Mouse (Mus musculus): ENCODE measurements around the gene Gp1bb. TPM values are rescaled to one million over a fixed set of nuclear protein-coding genes. Genes with fewer than 3 reads are reported as not detected.

Gene Gp1bb
- polyA plus RNA-seq, 2 experiments, result 15.0 to 23.6 TPM

DNA sequence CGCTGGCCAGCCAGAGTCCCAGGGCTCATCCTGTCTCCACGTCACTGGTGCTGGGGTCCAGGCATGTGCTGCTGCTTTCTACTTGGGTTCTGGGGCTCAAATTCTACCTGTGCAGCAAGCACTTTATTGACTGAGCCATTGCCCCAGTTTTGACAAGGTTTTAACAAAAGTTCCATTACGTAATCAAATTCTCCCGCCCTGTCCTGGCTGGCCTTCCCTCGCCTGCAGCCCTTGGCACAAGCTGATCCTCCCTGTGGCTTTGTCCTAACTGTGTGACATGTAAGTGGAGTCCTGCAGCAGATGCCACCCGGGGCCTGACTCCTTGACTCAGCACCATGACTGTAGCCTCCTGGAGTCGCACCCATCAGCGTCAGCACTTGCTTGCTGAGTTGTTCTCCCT is 48.0 kb downstream of the Gp1bb start:
- no peaks in the 10 kb centered on the region for H3K4me1 ChIP-seq (replicated peaks; ENCODE audit: control insufficient read depth in 2 of 2, insufficient read depth in 2 of 2, low read length in 1 of 2)
- H3K9me3 ChIP-seq (ENCODE audit: control insufficient read depth, low read length), result no peaks in the 10 kb centered on the region
- no peak overlapping the region for H3K9ac ChIP-seq (replicated peaks)
- ATAC-seq (ENCODE audit: insufficient read depth), result no peak
- no peak for DNase-seq (ENCODE audit: low read depth in 3 of 3, low spot score in 3 of 3)
- peaks cover 2% of the 10 kb centered on the region; the same call in 1 of the 2 replicates for H3K27me3 ChIP-seq (ENCODE audit: control insufficient read depth, insufficient read depth, low read length)
- TF ChIP-seq CTCF (IDR thresholded peaks at IDR 0.05; ENCODE audit: low read depth), result no peak
- no peak for TF ChIP-seq EP300 (IDR thresholded peaks at IDR 0.05; ENCODE audit: low read depth)
- no peaks in the 10 kb centered on the region for H3K36me3 ChIP-seq (replicated peaks; ENCODE audit: control insufficient read depth, insufficient read depth, low read depth)
- no peak overlapping the region for H3K27ac ChIP-seq
- no peak overlapping the region for H3K4me3 ChIP-seq (ENCODE audit: insufficient read depth in 1 of 2, low read depth in 2 of 2, low read length in 2 of 2)
- WGBS (ENCODE audit: insufficient replicate concordance), result 54% methylated on average over 8 of the region's 8 CpGs
- no peak overlapping the region for H3K4me2 ChIP-seq (ENCODE audit: low read depth)

Other genes with a start within 250 kb of the Gp1bb start
- 79.9 and 113 TPM in 2 replicates for gene Txnrd2, start 196.0 kb downstream of the Gp1bb start, polyA plus RNA-seq (2012; rRNA removed)
- gene Txnrd2, start 196.0 kb downstream of the Gp1bb start, polyA plus RNA-seq (2014; fragmentation: Nextera tagmentation; extraction: Ambion mirVana), result 110 and 112 TPM in 2 replicates
- gene Comt, start 195.6 kb downstream of the Gp1bb start, polyA plus RNA-seq (2012; rRNA removed), result 73.8 and 84.7 TPM in 2 replicates
- gene Comt, start 195.6 kb downstream of the Gp1bb start, polyA plus RNA-seq (2014; fragmentation: Nextera tagmentation; extraction: Ambion mirVana), result 69.8 and 80.4 TPM in 2 replicates
- gene Gnb1l, start 123.7 kb downstream of the Gp1bb start, polyA plus RNA-seq (2012; rRNA removed), result 5.7 and 6.0 TPM in 2 replicates
- gene Gnb1l, start 123.7 kb downstream of the Gp1bb start, polyA plus RNA-seq (2014; fragmentation: Nextera tagmentation; extraction: Ambion mirVana), result 7.7 and 9.0 TPM in 2 replicates
- 2.2 and 2.3 TPM in 2 replicates for gene Rtl10, start 123.5 kb downstream of the Gp1bb start, polyA plus RNA-seq (2012; rRNA removed)
- 0.63 and 1.0 TPM in 2 replicates for gene Rtl10, start 123.5 kb downstream of the Gp1bb start, polyA plus RNA-seq (2014; fragmentation: Nextera tagmentation; extraction: Ambion mirVana)
- gene Tbx1, start 31.7 kb downstream of the Gp1bb start, polyA plus RNA-seq (2012; rRNA removed), result 0.02 TPM in 1 of 2 replicates, not detected in the other
- not detected in 2 replicates for gene Tbx1, start 31.7 kb downstream of the Gp1bb start, polyA plus RNA-seq (2014; fragmentation: Nextera tagmentation; extraction: Ambion mirVana)
- 0.54 and 0.63 TPM in 2 replicates for gene Gm49601, start 4.0 kb upstream of the Gp1bb start, polyA plus RNA-seq (2012; rRNA removed)
- gene Gm49601, start 4.0 kb upstream of the Gp1bb start, polyA plus RNA-seq (2014; fragmentation: Nextera tagmentation; extraction: Ambion mirVana), result not detected in 2 replicates
- 2.0 and 2.2 TPM in 2 replicates for gene Sept5, start 7.6 kb upstream of the Gp1bb start, polyA plus RNA-seq (2012; rRNA removed)
- gene Sept5, start 7.6 kb upstream of the Gp1bb start, polyA plus RNA-seq (2014; fragmentation: Nextera tagmentation; extraction: Ambion mirVana), result 1.6 and 1.9 TPM in 2 replicates
- 6.5 and 6.6 TPM in 2 replicates for gene Cldn5, start 154.4 kb upstream of the Gp1bb start, polyA plus RNA-seq (2012; rRNA removed)
- gene Cldn5, start 154.4 kb upstream of the Gp1bb start, polyA plus RNA-seq (2014; fragmentation: Nextera tagmentation; extraction: Ambion mirVana), result 6.1 and 6.2 TPM in 2 replicates
- gene Ufd1, start 189.4 kb upstream of the Gp1bb start, polyA plus RNA-seq (2012; rRNA removed), result 14.6 and 19.3 TPM in 2 replicates
- gene Ufd1, start 189.4 kb upstream of the Gp1bb start, polyA plus RNA-seq (2014; fragmentation: Nextera tagmentation; extraction: Ambion mirVana), result 29.8 and 32.3 TPM in 2 replicates
- 40.7 and 45.8 TPM in 2 replicates for gene Cdc45, start 189.6 kb upstream of the Gp1bb start, polyA plus RNA-seq (2012; rRNA removed)
- 40.6 and 45.4 TPM in 2 replicates for gene Cdc45, start 189.6 kb upstream of the Gp1bb start, polyA plus RNA-seq (2014; fragmentation: Nextera tagmentation; extraction: Ambion mirVana)
- gene 2510002D24Rik, start 214.2 kb upstream of the Gp1bb start, polyA plus RNA-seq (2012; rRNA removed), result 20.5 and 23.6 TPM in 2 replicates
- gene 2510002D24Rik, start 214.2 kb upstream of the Gp1bb start, polyA plus RNA-seq (2014; fragmentation: Nextera tagmentation; extraction: Ambion mirVana), result 10.1 and 11.0 TPM in 2 replicates
- gene Gm28539, start 214.2 kb upstream of the Gp1bb start, polyA plus RNA-seq (2012; rRNA removed), result not detected in 2 replicates
- gene Gm28539, start 214.2 kb upstream of the Gp1bb start, polyA plus RNA-seq (2014; fragmentation: Nextera tagmentation; extraction: Ambion mirVana), result not detected in 2 replicates

Data from liver, embryonic 14.5 days (tissue).